Mouse (Mus musculus): ENCODE measurements at regions not wholly inside any gene's neighbourhood (a gene's known extent, or its start where the extent isn't known, plus 50 kb on each side); places are given as distances from the start of the nearest gene placed in this dataset.

GRCm38 (mm10) chr1:44957125-44957524 is 354.2 kb upstream of the Col3a1 start:
- DNase-seq: no peak
- intact Hi-C loops (cut with DNase I): no loop called here

GRCm38 (mm10) chr1:44987171-44987570 is 324.2 kb upstream of the Col3a1 start:
- DNase-seq: no peak
- intact Hi-C loops (cut with DNase I): no loop called here

- no peak for DNase-seq
- intact Hi-C loops (cut with DNase I): loop anchor here (10.0 kb wide), 1 partner anchor 294 kb away; the partner anchor contains the start of gene Col3a1
Observed at GRCm38 (mm10) chr1:45020516-45020915, 290.8 kb upstream of the Col3a1 start.

GRCm38 (mm10) chr1:45021234-45021633 is 290.1 kb upstream of the Col3a1 start:
- no peak for DNase-seq
- intact Hi-C loops (cut with DNase I): loop anchor here (10.0 kb wide), 1 partner anchor 294 kb away; the partner anchor contains the start of gene Col3a1

GRCm38 (mm10) chr1:45022146-45022841 is 289.0 kb upstream of the Col3a1 start:
- intact Hi-C loops (cut with DNase I): loop anchor here (10.0 kb wide), 1 partner anchor 293 kb away; the partner anchor contains the start of gene Col3a1

GRCm38 (mm10) chr1:45023336-45023735 is 288.0 kb upstream of the Col3a1 start:
- intact Hi-C loops (cut with DNase I): loop anchor here (10.0 kb wide), 1 partner anchor 291 kb away; the partner anchor contains the start of gene Col3a1
- DNase-seq: no peak

More at GRCm38 (mm10) chr1:45022146-45022841, 289.0 kb upstream of the Col3a1 start:
- peak; percentile 80 to 82 for DNase-seq

- intact Hi-C loops (cut with DNase I): no loop called here
Observed at GRCm38 (mm10) chr1:45031436-45032027, 279.8 kb upstream of the Col3a1 start.

GRCm38 (mm10) chr1:45033343-45033742 is 278.0 kb upstream of the Col3a1 start:
- no peak for DNase-seq
- intact Hi-C loops (cut with DNase I): no loop called here

More at GRCm38 (mm10) chr1:45031436-45032027, 279.8 kb upstream of the Col3a1 start:
- no peak for DNase-seq

- intact Hi-C loops (cut with DNase I): no loop called here
Observed at GRCm38 (mm10) chr1:45041328-45041727, 270.0 kb upstream of the Col3a1 start.

GRCm38 (mm10) chr1:45041815-45042214 is 269.5 kb upstream of the Col3a1 start:
- intact Hi-C loops (cut with DNase I): no loop called here
- no peak for DNase-seq

More at GRCm38 (mm10) chr1:45041328-45041727, 270.0 kb upstream of the Col3a1 start:
- DNase-seq: no peak

- peak in 1 of 2 experiments; percentile 28 for DNase-seq
- intact Hi-C loops (cut with DNase I): no loop called here
Observed at GRCm38 (mm10) chr1:45043245-45043926, 268.0 kb upstream of the Col3a1 start.

- DNase-seq: no peak
- intact Hi-C loops (cut with DNase I): no loop called here
Observed at GRCm38 (mm10) chr1:45090841-45091535, 220.3 kb upstream of the Col3a1 start.

GRCm38 (mm10) chr1:45100966-45101365 is 210.4 kb upstream of the Col3a1 start:
- intact Hi-C loops (cut with DNase I): no loop called here
- DNase-seq: no peak

- no peak for DNase-seq
- intact Hi-C loops (cut with DNase I): no loop called here
Observed at GRCm38 (mm10) chr1:45116409-45117144, 194.8 kb upstream of the Col3a1 start.

- intact Hi-C loops (cut with DNase I): no loop called here
- no peak for DNase-seq
Observed at GRCm38 (mm10) chr1:45135152-45135714, 176.1 kb upstream of the Col3a1 start.

GRCm38 (mm10) chr1:45147019-45147418 is 164.3 kb upstream of the Col3a1 start:
- intact Hi-C loops (cut with DNase I): no loop called here
- no peak for DNase-seq

- intact Hi-C loops (cut with DNase I): no loop called here
Observed at GRCm38 (mm10) chr1:45181632-45182031, 129.7 kb upstream of the Col3a1 start.

GRCm38 (mm10) chr1:45185341-45185740 is 126.0 kb upstream of the Col3a1 start:
- no peak for DNase-seq
- intact Hi-C loops (cut with DNase I): no loop called here

More at GRCm38 (mm10) chr1:45181632-45182031, 129.7 kb upstream of the Col3a1 start:
- no peak for DNase-seq

- intact Hi-C loops (cut with DNase I): no loop called here
- DNase-seq: no peak
Observed at GRCm38 (mm10) chr1:45207926-45208325, 103.4 kb upstream of the Col3a1 start.
